Mouse (Mus musculus) bone marrow macrophage, adult 2 months (primary cell): Measurements from ENCODE around the gene Mlana. TPM values are rescaled to one million over a fixed set of nuclear protein-coding genes. Genes with fewer than 3 reads are reported as not detected.

ENCODE experiments used
- H3K27ac ChIP-seq: 2 replicates; pipeline ENCODE4 v1.5.1; 2012; ENCODE audit warnings: low read depth, low read length; ENCODE audit not compliant: insufficient read depth
- H3K4me1 ChIP-seq: 2 replicates; pipeline ENCODE4 v1.6.1; 2012; ENCODE audit warnings: low read length; ENCODE audit not compliant: control insufficient read depth, insufficient read depth
- H3K4me3 ChIP-seq: 2 replicates; pipeline ENCODE4 v1.5.1; 2012; ENCODE audit warnings: mild to moderate bottlenecking, low read length, moderate library complexity; ENCODE audit not compliant: insufficient read depth
- CTCF ChIP-seq: IDR thresholded peaks from 2 replicates; pipeline ENCODE4 v1.5.1; 2012; ENCODE audit warnings: low read depth, mild to moderate bottlenecking, low read length, moderate library complexity
- POLR2A ChIP-seq: IDR thresholded peaks from 2 replicates; pipeline ENCODE4 v1.6.1; 2012; ENCODE audit warnings: mild to moderate bottlenecking, low read depth, low read length, borderline replicate concordance
- polyA plus RNA-seq: library from polyadenylated mRNA; stranded (reverse); fragments of >200 nt; gene quantifications from 2 replicates; pipeline ENCODE4 v1.2.4, GENCODE M21; 2012; ENCODE audit not compliant: missing spikeins, insufficient read depth, insufficient read length

Gene Mlana
- polyA plus RNA-seq, 1 experiment, result not detected

DNA sequence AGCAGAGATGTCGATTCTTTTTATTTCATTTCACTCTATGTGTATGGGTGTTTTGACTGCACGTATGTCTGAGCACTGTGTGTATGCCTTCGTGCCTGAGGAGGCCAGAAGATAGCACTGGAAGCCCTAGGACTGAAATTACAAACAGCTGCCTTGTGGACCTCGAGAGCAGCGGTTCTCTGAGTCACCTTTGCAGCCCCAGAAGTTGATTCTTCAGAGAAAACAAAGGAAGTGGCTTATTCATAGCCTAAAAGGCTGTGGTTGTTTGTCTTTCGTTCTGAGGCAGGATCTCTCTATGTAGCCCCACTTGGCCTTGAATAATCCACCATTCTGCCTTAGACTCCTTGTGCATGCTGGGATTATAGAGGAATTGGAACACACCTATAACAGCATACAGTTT, 37.9 kb upstream of the Mlana start:
- TF ChIP-seq CTCF (no peak), POLR2A (no peak)

DNA sequence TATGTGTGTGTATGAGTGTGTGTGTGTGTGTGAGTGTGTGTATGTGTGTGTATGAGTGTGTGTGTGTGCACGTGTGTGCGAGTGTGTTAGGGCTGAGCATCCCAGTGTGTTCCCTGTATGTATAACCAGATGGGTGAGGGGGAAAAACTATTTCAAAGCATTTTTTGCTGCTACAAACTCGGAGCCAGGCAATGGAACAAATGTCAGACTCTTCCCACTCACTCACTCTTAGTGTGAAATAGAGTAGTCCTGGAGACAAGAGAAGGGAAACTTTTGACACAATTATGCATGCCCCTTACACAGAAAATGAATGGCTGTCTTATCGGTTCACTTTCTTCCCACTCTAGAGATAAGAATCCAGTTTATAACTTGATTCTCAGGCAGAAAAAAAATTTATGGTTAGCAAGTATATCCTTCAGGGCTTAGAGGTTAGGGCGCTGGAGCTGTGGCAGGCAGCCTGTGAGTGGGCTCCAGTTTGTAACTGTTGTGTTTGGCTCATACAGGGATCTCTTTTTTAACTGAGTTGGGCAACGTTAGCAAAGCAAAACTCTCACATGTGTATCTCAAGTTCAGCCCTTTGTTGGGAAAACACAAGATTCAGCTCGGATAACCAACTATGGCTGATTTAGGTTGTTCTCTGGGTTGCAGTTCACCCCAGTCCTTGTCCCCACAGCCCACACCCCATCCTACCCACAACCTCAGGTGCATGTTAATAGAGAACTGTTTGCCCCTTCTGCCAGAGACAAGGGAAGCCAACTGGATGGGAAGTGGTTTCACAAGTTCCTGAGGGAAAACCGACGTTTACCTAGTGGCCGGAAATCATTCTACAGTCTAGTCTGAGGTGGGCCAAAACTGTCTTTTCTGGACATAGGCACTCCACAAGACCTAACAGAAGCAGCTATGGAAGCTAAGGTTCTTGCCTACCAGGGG, 36.5 kb upstream of the Mlana start:
- Histone ChIP-seq H3K27ac (no peak overlapping the region), H3K4me3 (no peak overlapping the region), H3K4me1 (no peaks in the 10 kb centered on the region)
- TF ChIP-seq CTCF, result no peak
- no peak for TF ChIP-seq POLR2A

More for the DNA sequence above, 37.9 kb upstream of the Mlana start:
- Histone ChIP-seq H3K27ac (no peak overlapping the region), H3K4me1 (no peaks in the 10 kb centered on the region), H3K4me3 (no peak overlapping the region)

DNA sequence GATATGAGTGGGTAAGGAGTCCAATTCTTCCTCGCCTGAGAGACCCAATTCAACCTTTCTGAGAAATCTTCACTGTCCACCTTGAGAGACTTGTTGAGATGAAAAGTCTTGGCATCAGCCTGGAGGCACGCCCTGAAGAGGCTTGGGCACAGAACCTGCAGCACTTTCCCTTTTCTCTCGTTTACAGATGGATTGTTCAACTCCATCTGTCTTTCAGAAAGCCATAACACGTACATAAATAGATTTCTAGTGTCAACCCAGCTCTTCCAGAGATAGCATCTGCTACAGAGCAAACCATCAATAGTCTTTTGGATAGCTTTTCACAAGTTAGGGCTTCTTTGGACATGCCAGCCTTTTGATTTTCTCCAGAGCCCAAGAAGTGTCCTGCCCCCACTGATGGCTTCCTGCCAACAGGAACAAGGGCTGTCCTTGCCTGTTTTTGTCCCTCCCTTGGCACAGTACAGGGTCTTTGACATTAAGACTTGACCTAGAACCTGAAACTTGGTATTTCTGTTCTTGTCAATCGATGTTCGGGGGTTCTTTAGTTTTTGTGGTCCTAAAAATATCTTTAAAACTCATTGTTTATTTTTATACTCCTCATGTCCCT, 35.5 kb upstream of the Mlana start:
- H3K27ac ChIP-seq, result no peak overlapping the region
- TF ChIP-seq POLR2A (no peak), CTCF (no peak)
- no peaks in the 10 kb centered on the region; the same call in 1 of the 2 replicates for H3K4me1 ChIP-seq
- H3K4me3 ChIP-seq, result no peak overlapping the region

DNA sequence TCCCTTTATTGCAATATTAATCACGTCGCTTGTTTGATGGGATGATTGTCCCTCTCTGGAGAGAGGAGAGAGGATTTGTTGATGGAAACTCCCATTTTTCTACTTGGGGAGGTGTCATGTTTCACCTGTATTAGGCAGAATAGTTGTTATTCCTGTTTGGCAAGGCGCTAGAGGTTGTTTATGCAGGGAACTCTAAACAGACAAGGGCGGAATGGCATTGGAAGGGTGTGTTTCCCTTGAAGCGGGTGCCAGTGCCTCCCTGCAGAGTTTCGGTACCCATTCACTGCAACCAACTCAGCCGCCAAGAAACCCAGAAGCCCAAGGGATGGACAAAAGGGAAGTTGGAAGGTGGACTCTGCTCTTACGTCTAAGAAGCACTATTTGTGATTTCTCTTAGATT, 33.8 kb upstream of the Mlana start:
- H3K27ac ChIP-seq, result no peak overlapping the region
- no peak overlapping the region for H3K4me3 ChIP-seq
- H3K4me1 ChIP-seq, result no peaks in the 10 kb centered on the region; the same call in 1 of the 2 replicates
- no peak for TF ChIP-seq CTCF
- TF ChIP-seq POLR2A, result no peak

DNA sequence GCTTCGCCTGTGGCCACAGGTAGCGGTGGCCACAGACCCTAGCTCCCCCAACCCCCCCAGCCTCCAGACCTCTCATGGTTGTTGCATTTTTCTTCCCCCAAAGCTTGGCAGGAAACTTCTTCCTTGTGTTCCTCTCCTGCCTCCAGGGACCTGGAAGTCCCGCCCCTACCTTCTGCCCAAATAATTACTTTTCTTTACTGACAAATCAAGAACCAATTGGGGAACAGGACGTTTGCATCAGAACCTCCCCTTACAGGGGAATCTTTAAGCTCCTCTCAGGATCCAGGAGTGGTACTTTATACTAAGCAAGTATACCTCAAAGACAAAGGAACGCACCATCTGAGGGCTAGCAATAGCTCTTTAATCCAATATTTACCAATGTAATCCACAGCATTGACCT, 32.7 kb upstream of the Mlana start:
- Histone ChIP-seq H3K4me1 (no peaks in the 10 kb centered on the region; the same call in 1 of the 2 replicates), H3K4me3 (no peak overlapping the region), H3K27ac (no peak overlapping the region)
- TF ChIP-seq POLR2A (no peak), CTCF (no peak)

DNA sequence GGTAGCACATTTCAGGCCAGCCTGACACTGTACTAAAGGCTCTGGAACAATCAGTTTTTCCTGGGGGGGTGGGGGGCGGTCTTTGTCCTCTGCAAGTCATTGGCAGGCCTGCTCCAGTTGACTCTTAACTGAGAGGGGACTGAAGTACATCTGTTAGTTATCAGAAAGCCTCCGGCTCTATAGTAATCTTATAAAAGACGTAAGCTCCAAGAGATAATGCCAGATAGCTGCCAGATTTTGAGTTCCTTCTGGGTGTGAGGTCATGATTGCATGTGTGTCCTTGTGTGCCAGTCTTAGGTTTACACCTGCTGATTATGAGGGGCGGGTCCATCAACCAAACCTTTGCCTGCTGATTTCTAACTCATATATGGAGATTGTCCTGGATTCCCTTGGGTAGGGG, 31.5 kb upstream of the Mlana start:
- Histone ChIP-seq H3K27ac (no peak overlapping the region), H3K4me3 (no peak overlapping the region), H3K4me1 (peaks cover 3% of the 10 kb centered on the region)
- no peak for TF ChIP-seq CTCF
- TF ChIP-seq POLR2A, result no peak

DNA sequence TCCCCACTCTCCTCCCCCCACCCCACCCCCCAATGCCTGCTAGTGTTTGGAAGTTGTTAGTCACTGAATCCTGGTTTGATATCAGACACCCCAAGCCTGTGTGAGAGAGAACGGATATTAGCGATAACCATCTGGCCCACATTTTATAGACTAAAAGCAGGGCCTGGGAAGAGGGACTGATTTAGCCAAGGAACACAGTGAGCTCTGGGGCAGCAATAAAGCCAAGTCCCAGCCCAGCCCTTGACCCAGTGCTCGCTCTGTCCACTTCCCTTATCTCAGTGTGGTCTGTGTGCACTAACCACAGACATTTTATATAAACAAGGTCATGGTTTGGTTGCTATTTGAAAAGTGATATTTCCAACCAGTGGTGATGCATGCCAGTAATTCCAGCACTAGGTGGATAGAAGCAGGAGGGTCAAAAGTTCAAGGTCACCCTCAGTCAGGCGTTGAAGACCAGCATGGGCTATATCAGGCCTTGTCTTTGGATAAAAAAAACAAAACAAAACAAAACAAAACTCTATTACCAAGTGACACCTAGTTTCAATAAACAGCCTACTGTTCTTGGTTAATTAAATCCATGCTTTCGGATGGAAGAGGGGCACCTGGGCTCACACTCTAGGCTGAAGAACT, 30.5 kb upstream of the Mlana start:
- Histone ChIP-seq H3K4me3 (no peak overlapping the region), H3K27ac (no peak overlapping the region), H3K4me1 (peaks cover 3% of the 10 kb centered on the region)
- TF ChIP-seq POLR2A, result no peak
- no peak for TF ChIP-seq CTCF

DNA sequence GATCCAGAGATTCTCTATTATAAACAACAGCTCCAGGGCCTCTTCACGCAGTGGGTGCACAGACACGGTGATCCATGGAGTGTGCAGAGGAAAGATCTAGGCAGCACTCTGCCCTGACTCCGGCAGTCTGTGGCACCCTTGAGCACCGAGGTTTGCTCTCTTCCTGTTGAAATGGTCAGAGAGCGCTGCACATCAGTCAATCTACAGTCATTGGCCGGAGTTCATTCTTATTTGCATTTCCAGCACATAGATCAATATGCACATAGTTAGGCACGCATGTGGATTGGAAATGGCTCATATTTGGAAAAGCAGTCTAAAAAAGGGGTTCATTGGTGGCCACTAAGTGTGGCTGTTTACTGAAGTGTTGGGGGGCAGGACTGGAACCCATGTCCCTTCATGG, 29.5 kb upstream of the Mlana start:
- Histone ChIP-seq H3K27ac (no peak overlapping the region), H3K4me3 (no peak overlapping the region), H3K4me1 (peaks cover 3% of the 10 kb centered on the region)
- TF ChIP-seq POLR2A (no peak), CTCF (no peak)

DNA sequence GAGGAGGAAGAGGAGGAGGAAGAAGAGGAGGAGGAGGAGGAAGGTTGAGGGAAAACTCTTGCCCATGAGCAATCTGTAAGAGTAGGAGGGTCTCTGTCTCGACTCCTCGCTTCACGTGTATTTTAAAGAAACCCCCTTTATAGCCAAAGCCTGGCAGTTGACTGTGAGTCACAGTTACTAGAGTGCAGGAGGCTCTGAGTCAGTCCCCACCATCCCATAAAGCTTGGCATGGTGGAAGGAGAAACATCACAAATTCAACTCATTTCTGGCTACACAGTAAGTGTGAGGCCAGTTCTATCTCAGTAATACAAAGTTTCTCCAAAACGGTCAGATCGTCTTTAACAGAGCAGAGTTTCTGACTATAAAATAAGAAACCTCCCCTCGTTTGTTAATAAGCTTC, 27.4 kb upstream of the Mlana start:
- TF ChIP-seq CTCF (no peak), POLR2A (no peak)
- Histone ChIP-seq H3K4me1 (peaks cover 7% of the 10 kb centered on the region), H3K27ac (no peak overlapping the region), H3K4me3 (no peak overlapping the region)

DNA sequence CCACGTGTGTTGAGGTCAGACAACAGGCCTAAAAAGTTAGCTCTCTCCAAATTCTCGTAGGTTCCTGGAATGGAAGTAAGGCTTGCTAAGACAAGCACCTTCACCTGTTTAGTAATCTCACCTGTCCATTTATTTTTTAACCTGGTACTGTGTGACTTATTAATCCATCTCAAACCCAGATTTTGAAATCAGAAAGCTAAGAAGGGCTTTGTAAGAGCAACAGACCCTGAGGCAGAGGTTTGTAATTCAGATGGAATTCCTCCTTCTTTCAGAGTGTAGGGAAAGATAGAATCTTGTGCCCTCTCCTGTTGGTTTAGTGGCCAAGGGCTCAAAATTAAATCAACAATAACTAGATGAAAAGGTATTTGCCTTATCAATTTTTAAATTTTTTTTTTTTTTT, 26.5 kb upstream of the Mlana start:
- TF ChIP-seq CTCF (no peak), POLR2A (no peak)
- peaks cover 11% of the 10 kb centered on the region for H3K4me1 ChIP-seq
- no peak overlapping the region for H3K4me3 ChIP-seq
- no peak overlapping the region for H3K27ac ChIP-seq
